Mouse (Mus musculus) limb, embryonic 15.5 days (tissue): ENCODE results near the gene Sap30. TPM values are rescaled to one million over a fixed set of nuclear protein-coding genes. Genes with fewer than 3 reads are reported as not detected.
"Not testable (repeated sequence)": the region's sequence is repeated elsewhere in the genome, so short reads cannot be mapped to it uniquely, and the experiment has no call there.

ENCODE experiments used
- ATAC-seq: fragments of 200-750 bp; cut with Nextera tagmentation; 2 replicates; pipeline ENCODE4 v1.8.0; 2017; ENCODE audit warnings: low read depth, moderate TSS enrichment; ENCODE audit not compliant: insufficient number of reproducible peaks, low FRiP score, low TSS enrichment
- H3K27ac ChIP-seq: fragments of 300-500 bp; sonication (generic); 2 replicates; pipeline ENCODE4 v1.5.1; 2015; ENCODE audit warnings: moderate library complexity, mild to moderate bottlenecking, inconsistent platforms
- H3K27me3 ChIP-seq: fragments of 300-500 bp; sonication (generic); 2 replicates; pipeline ENCODE4 v1.6.1; 2015; ENCODE audit warnings: inconsistent platforms
- H3K36me3 ChIP-seq: fragments of 300-500 bp; sonication (generic); 2 replicates; pipeline ENCODE4 v1.6.1; 2015; ENCODE audit warnings: inconsistent platforms
- H3K4me1 ChIP-seq: fragments of 300-500 bp; sonication (generic); 2 replicates; pipeline ENCODE4 v1.6.1; 2015; ENCODE audit warnings: inconsistent platforms
- H3K4me2 ChIP-seq: fragments of 300-500 bp; sonication (generic); 2 replicates; pipeline ENCODE4 v1.6.1; 2015; ENCODE audit warnings: mild to moderate bottlenecking, inconsistent platforms
- H3K4me3 ChIP-seq: fragments of 300-500 bp; sonication (generic); 2 replicates; pipeline ENCODE4 v1.5.1; 2015; ENCODE audit warnings: mild to moderate bottlenecking, inconsistent platforms
- H3K9ac ChIP-seq: fragments of 300-500 bp; sonication (generic); 2 replicates; pipeline ENCODE4 v1.6.1; 2015; ENCODE audit warnings: inconsistent platforms
- H3K9me3 ChIP-seq: fragments of 300-500 bp; sonication (generic); 2 replicates; pipeline ENCODE4 v1.6.1; 2016; ENCODE audit warnings: inconsistent platforms
- WGBS: fragments of 180-500 bp; shearing (Covaris S2); methylation state at CpG from one replicate; pipeline ENCODE4 v1.1.7; 2015; 5-methylcytosine and 5-hydroxymethylcytosine counted together
- polyA plus RNA-seq: library from polyadenylated mRNA; unstranded; fragments of >200 nt; fragmentation: Nextera tagmentation; extraction: Ambion mirVana; gene quantifications from 2 replicates; pipeline ENCODE4 v1.2.1, GENCODE M21; 2015

The Sap30 gene
- polyA plus RNA-seq, 1 experiment from 2014 or later = 30.2 TPM

DNA sequence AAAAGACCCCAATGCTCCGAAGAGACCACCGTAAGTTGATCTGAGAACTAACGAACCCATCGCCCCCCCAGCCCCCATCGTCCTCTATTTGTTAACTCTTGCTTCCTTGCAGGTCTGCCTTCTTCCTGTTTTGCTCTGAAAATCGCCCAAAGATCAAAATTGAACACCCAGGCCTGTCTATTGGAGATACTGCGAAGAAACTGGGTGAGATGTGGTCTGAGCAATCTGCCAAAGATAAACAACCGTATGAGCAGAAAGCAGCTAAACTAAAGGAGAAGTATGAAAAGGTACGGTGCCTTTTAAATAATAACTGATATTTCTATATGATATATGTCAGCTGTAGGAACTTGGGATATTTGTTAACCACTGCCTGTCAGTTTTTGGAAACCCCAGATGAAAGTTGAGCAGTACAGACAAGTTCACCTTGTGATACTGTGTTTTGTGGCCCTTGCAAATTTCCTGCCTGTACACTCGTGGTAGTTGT lies 25.6 kb upstream of the Sap30 start:
- Histone ChIP-seq H3K4me2 (peak overlapping the region; percentile 47), H3K4me3 (peak overlapping the region; percentile 86), H3K9ac (peak overlapping the region; percentile 100; the same call in 1 of the 2 replicates), H3K36me3 (peaks cover 14% of the 10 kb centered on the region; the same call in 1 of the 2 replicates)
- H3K27ac ChIP-seq, H3K27me3 ChIP-seq, H3K9me3 ChIP-seq, H3K4me1 ChIP-seq, ATAC-seq: not testable (repeated sequence)
- WGBS = 12% methylated on average over 10 of the region's 10 CpGs

DNA sequence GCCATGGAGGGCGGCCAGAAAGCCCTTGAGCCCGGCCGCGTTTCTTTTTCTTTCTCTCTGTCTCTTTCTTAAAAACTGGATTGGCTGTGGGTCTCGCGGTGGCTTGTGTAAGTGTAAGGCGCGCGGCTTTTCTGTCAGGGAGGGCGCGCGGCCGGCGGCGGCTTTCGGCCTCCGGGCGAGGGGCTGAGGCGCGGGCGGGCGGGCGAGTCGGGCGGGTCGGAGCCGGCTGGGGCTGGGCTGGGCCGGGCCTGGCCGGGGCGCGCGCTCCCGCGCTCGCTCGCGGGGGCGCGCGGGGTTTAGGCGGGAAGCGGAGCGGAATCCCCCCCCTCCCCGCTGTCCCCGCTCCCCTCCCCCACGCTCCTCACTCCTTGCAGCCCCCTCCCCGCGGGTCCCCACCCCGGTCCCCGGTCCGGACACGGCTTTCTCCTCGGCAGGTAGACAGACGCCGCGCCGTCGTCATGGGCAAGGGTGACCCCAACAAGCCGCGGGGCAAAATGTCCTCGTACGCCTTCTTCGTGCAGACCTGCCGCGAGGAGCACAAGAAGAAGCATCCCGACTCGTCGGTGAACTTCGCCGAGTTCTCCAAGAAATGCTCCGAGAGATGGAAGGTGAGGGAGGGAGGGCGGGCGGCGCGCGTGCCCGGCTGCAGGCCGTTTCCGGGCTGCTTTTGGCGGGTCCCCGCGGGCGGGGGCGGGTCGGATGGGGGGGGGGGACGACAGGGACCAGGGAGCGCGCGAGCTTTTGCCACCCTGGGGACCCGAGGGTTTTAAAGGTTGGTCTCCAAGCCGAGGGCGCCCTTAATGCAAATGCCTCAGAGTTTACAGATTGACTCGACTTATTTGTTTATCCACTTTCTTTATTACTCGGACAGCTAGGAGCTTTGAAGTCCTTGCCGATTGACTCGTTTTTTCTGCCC lies 24.7 kb upstream of the Sap30 start:
- H3K4me2 ChIP-seq = peak overlapping the region; percentile 47
- H3K27ac ChIP-seq = peak overlapping the region; percentile 100
- H3K9me3 ChIP-seq = no peaks in the 10 kb centered on the region
- 1% methylated on average over 67 of the region's 96 CpGs for WGBS
- peak overlapping the region; percentile 100 for H3K9ac ChIP-seq
- no peak for ATAC-seq
- H3K4me1 ChIP-seq = no peaks in the 10 kb centered on the region; the same call in 1 of the 2 replicates
- peaks cover 9% of the 10 kb centered on the region; the same call in 1 of the 2 replicates for H3K36me3 ChIP-seq
- H3K27me3 ChIP-seq = no peaks in the 10 kb centered on the region
- H3K4me3 ChIP-seq = peak overlapping the region; percentile 86

DNA sequence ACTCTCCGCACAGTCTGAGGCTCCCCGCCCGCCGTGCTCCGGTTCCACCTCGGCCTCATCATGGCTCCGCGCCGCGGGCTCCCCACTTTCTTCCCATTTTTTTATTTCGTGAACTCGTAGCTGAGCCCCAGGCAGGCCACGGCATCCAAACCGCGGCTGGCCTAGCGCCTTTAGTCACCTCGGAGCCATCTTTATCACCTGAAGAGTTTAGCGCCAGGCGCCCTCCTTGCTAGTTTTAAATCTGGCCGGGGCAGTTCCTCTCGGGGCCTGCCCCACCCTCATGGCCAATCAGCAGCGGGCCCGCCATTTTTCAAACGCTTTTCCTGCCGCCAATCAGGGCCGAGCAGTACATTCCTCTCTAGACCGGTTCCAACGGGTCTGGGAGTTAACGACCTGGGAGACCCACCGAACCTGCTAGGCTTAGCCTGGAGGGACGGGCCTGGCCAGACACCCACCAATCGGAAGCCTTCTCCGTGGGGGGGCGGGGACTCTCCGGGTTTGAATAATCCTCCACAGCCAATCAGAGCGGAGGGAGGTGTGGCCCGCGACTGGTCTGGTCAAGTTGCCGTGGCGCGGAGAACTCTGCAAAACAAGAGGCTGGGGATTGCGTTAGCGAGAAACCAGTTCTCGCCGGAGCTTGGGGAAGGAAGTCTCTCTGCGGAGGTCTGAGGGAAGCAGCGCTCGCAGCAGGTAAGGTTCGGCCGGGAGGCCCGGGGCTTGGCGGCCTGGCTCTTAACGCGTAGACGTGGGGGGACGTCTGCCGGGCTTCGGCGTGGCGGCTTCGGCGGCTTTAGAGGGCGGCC lies 23.9 kb upstream of the Sap30 start, which contains the start of gene Hmgb2:
Gene Hmgb2, plus strand, starts transcription at position 592 of the 803 bp plus-strand sequence.
- WGBS = under 1% methylated on average over 63 of the region's 63 CpGs
- ATAC-seq = peak; percentile 100

DNA sequence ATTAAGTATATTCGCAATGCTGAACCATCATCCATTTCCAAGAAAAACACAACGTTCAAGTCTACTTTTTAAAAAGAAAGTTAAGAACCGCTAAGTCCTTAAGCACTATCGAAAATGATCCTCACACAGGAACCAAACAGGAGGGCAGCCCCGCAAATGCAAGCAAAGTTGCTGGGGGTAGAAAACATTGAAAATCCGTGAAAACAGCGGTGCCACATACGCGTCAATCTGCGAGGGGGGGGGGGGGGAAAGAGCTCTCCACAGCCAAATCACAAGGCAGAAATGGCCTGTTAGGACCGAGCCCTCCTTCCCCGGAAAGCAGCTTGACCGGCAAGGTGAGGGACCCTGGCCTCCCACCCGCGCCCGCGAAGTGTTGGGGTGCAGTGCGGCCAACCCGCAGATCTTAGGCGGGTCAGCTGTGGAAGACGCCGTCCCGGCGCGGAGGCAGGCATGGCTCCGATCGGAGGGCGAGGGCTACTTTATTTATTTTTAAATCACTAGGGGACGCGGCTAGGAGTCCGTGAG lies 23.2 kb upstream of the Sap30 start:
- no peak for ATAC-seq
- H3K9ac ChIP-seq = peak overlapping the region; percentile 69
- peak overlapping the region; percentile 86 for H3K27ac ChIP-seq
- H3K9me3 ChIP-seq = no peaks in the 10 kb centered on the region
- H3K27me3 ChIP-seq = no peaks in the 10 kb centered on the region
- WGBS = 1% methylated on average over 31 of the region's 31 CpGs
- 0 out of 2 replicates have a peak, but pooled peaks cover 2% of the 10 kb centered on the region for H3K36me3 ChIP-seq
- peak overlapping the region; percentile 94 for H3K4me2 ChIP-seq
- no peaks in the 10 kb centered on the region; the same call in 1 of the 2 replicates for H3K4me1 ChIP-seq
- H3K4me3 ChIP-seq = peak overlapping the region; percentile 86

More for the DNA sequence above, 23.9 kb upstream of the Sap30 start, which contains the start of gene Hmgb2:
- H3K27ac ChIP-seq = peak within 1 kb of the TSS; percentile 100
- H3K9ac ChIP-seq = peak within 1 kb of the TSS; percentile 100
- peak within 1 kb of the TSS; percentile 94 for H3K4me2 ChIP-seq
- H3K27me3 ChIP-seq = no peaks in the 10 kb centered on the region
- no peaks in the 10 kb centered on the region; the same call in 1 of the 2 replicates for H3K4me1 ChIP-seq
- H3K36me3 ChIP-seq = 0 out of 2 replicates have a peak, but pooled peaks cover 7% of the 10 kb centered on the region
- H3K9me3 ChIP-seq = no peaks in the 10 kb centered on the region
- peak within 1 kb of the TSS; percentile 86 for H3K4me3 ChIP-seq

DNA sequence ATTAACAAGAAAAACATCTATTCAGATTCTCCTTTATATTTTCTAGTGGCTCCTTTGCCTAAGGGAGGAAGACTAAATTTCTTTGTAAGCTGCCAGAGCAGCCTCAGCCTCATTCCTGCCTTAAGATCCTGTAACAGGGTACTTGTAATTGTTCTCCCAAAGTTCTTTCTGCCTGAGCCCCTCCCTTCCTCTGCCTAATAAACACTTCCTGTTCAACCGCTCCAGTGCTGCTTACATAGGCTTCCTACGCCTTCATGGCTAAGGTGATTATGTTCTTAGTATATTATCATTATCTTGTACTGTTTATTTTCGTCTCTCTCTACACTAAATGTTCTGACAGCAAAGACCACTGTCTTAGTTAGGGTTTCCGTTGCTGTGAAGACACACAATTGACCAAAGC lies 21.0 kb upstream of the Sap30 start:
- Histone ChIP-seq H3K27me3 (no peaks in the 10 kb centered on the region), H3K9me3 (no peaks in the 10 kb centered on the region), H3K36me3 (no peaks in the 10 kb centered on the region), H3K4me2 (no peak overlapping the region), H3K9ac (no peak overlapping the region), H3K4me3 (no peak overlapping the region), H3K4me1 (no peaks in the 10 kb centered on the region; the same call in 1 of the 2 replicates), H3K27ac (no peak overlapping the region)
- ATAC-seq = no peak
- WGBS = 72% methylated on average over 4 of the region's 4 CpGs

DNA sequence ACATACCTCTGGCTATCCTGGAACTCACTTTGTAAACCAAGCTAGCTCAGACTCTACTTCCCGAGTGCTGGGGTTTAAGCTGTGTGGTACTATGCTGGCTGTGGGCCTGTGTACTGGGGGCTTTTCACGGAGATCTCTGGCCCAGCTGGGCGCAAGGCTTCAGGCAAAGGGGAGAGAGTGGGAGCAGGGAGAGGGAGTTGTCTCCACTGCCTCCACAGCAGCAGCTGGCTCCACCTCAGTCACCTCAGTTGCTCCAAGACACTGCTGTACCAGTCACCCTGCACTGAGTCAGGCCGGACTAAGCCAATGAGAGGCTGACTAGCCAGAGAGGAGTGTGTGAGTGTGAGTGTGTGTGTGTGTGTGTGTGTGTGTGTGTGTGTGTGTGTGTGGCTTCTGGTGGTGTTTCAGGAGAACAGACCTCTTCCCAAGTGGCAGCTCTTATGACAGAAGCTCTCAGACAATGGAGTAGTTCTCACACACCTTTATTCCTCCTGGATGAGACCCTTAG lies 19.9 kb upstream of the Sap30 start:
- Histone ChIP-seq H3K36me3 (no peaks in the 10 kb centered on the region), H3K27me3 (no peaks in the 10 kb centered on the region), H3K4me3 (no peak overlapping the region), H3K27ac (no peak overlapping the region), H3K9ac (no peak overlapping the region), H3K4me2 (no peak overlapping the region), H3K4me1 (no peaks in the 10 kb centered on the region; the same call in 1 of the 2 replicates), H3K9me3 (no peaks in the 10 kb centered on the region)
- 89% methylated on average over 4 of the region's 4 CpGs for WGBS
- ATAC-seq = no peak

DNA sequence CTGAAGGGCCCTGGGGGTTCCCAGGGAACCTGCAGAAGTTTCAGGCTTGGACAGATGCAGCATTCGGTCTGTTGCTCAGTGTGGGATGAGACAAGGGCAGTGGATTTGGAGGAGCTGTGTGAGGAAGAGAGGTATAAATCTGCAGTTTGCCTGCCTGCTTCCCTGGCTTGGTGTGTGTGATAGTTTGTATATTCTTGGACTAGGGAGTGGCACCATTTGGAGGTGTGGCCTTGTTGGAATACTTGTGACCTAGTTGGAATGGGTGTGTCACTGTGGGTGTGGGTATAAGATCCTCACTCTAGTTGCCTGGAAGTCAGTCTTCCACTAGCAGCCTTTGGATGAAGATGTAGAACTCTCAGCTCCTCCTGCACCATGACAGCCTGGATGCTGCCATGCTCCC lies 17.8 kb upstream of the Sap30 start:
- WGBS = 84% methylated on average over 1 of the region's 1 CpGs
- not testable (repeated sequence) for H3K4me1 ChIP-seq, H3K27me3 ChIP-seq, H3K9me3 ChIP-seq, H3K4me3 ChIP-seq, ATAC-seq, H3K36me3 ChIP-seq, H3K4me2 ChIP-seq, H3K27ac ChIP-seq, H3K9ac ChIP-seq

DNA sequence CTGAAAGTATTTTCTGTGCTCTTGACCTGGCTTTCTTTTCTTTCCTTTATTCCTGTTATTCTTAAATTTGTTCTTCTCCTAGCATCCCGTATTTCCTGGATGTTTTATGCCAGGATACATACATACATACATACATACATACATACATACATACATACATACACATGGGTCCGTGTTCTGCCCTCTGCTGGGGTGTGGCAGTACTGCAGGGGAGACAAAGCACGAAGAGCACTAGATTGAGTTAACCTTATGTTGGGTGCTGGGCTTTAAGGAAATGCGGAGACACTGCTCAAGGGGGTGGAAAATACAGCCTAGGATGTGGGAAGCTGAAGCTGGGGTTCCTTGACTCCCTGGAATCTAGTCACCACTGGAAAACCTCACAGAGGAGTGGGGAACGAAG lies 16.0 kb upstream of the Sap30 start:
- H3K27ac ChIP-seq = no peak overlapping the region
- no peaks in the 10 kb centered on the region for H3K27me3 ChIP-seq
- 47% methylated on average over 5 of the region's 5 CpGs for WGBS
- no peak overlapping the region for H3K4me2 ChIP-seq
- H3K9ac ChIP-seq = no peak overlapping the region
- no peaks in the 10 kb centered on the region for H3K9me3 ChIP-seq
- H3K36me3 ChIP-seq = no peaks in the 10 kb centered on the region
- H3K4me1 ChIP-seq = peaks cover 7% of the 10 kb centered on the region
- no peak for ATAC-seq
- H3K4me3 ChIP-seq = no peak overlapping the region

DNA sequence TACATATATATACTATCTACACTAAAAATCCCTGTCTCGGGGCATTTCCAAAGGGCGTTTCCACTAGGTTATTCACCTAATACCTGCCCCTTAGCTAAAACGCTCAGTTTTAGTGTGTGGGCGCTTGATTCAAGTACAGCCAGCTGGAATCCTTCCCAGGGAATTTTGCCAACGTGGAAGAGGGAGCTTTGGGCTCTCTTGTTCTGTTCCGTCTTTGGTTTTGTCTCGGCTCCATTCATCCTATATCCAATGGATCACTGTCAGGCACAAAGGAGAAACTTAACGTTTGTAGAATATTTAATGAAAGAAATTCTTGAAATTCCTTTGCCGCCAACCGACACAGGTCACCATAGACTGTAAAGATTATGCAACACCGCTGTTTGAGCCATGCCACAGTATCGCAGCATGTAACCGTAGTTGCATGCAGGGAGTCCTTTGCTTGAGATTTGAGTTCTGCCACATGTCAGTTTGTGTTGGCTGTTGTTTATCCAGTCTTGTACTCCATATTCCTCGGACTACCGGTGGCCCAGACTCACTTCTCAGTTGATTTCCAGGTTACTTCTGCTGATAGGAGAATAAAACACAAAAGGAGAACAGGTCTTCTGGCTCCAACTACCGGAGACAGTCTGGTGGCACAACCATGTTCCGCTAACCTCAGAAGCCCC lies 11.3 kb upstream of the Sap30 start:
- Histone ChIP-seq H3K9ac (no peak overlapping the region), H3K27me3 (no peaks in the 10 kb centered on the region), H3K4me2 (peak overlapping the region; percentile 14; the same call in 1 of the 2 replicates), H3K9me3 (no peaks in the 10 kb centered on the region), H3K4me3 (no peak overlapping the region), H3K4me1 (peaks cover 10% of the 10 kb centered on the region), H3K27ac (no peak overlapping the region), H3K36me3 (no peaks in the 10 kb centered on the region)
- WGBS = 39% methylated on average over 17 of the region's 17 CpGs
- ATAC-seq = no peak

DNA sequence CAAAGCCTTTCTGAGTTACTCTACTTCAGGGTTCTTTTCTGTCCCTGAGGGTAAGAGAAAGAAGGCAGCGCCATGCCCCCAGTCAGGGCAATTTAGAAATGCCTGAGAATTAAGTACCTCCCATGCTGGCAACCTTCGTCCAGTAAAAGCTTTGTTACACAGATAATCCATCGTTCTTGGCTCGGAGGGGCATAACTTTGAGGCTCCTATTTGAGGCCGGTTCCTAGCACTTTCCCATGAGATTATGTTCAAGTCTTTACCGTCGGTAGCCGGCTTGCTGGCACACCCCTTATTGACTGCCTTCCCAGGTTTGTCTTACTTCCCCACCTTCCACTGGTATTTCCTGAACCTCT lies 10.8 kb upstream of the Sap30 start:
- no peak overlapping the region for H3K27ac ChIP-seq
- H3K9me3 ChIP-seq = no peaks in the 10 kb centered on the region
- H3K4me2 ChIP-seq = peak overlapping the region; percentile 14; the same call in 1 of the 2 replicates
- H3K9ac ChIP-seq = no peak overlapping the region
- no peaks in the 10 kb centered on the region for H3K36me3 ChIP-seq
- no peak for ATAC-seq
- no peaks in the 10 kb centered on the region for H3K27me3 ChIP-seq
- H3K4me1 ChIP-seq = peaks cover 10% of the 10 kb centered on the region
- H3K4me3 ChIP-seq = no peak overlapping the region
- 38% methylated on average over 8 of the region's 8 CpGs for WGBS

DNA sequence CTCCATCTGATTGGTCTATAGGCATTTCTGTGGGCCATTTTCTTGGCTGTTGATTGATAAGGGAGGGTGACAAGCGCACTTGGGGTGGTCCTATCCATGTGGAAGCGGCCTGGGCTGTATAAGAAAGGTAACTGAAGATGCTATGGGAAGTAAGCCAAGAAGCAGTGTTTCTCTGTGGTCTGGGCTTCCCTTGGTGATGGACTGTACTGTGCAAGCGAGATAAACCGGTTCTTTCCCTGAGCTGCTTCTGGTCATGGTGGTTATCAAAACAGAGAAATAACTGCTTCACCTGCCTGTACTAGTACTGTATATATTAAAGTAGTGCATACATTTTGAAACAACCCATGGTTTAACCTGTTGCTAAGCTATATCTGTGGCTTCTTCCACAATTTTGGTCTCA lies 4.2 kb upstream of the Sap30 start:
- Histone ChIP-seq H3K27ac (no peak overlapping the region), H3K4me1 (no peaks in the 10 kb centered on the region), H3K4me2 (no peak overlapping the region), H3K36me3 (no peaks in the 10 kb centered on the region), H3K4me3 (no peak overlapping the region), H3K27me3 (no peaks in the 10 kb centered on the region), H3K9me3 (no peaks in the 10 kb centered on the region), H3K9ac (no peak overlapping the region)
- 89% methylated on average over 4 of the region's 4 CpGs for WGBS
- no peak for ATAC-seq
